In genomic region chr19:46114617-46115016, GRCm38 (mm10) we compare ENCODE assay signal across 27 mouse cellular contexts. TPM values are rescaled to one million over a fixed set of nuclear protein-coding genes. Genes with fewer than 3 reads are reported as not detected.
DNase-seq lines count a peak whose midpoint lies in the region; ATAC-seq and TF ChIP-seq lines count a peak whose summit lies in the region.
"Had no signal": no experiment of that assay in that cellular context is flagged by ENCODE, and none has a peak within 500 bp of the region (broad histone marks: within the 10 kb centered on the region; RNA-seq: fewer than 3 reads in every experiment).

No protein-coding gene starts in this region.

- no peaks in the 10 kb centered on the region for H3K36me3 ChIP-seq in liver, postnatal 0 days (replicated peaks; ENCODE audit: insufficient read depth, low read length)
- no peaks in the 10 kb centered on the region for H3K36me3 ChIP-seq in liver, embryonic 12.5 days
- H3K36me3 ChIP-seq in MEL (ENCODE audit: control insufficient read depth in 1 of 2, insufficient read depth in 2 of 2, low read length in 2 of 2), result peaks cover 0 to 1% of the 10 kb centered on the region in 2 experiments; a peak in 1 of 4 replicates
- H3K36me3 ChIP-seq: forebrain, embryonic 10.5 days; hindbrain, embryonic 10.5 days; hindbrain, embryonic 13.5 days had no signal

- WGBS in liver, postnatal 0 days (ENCODE audit: insufficient replicate concordance), result 54% methylated on average over 4 of the region's 4 CpGs
- WGBS in liver, embryonic 12.5 days (ENCODE audit: insufficient replicate concordance), result 47% methylated on average over 4 of the region's 4 CpGs

- no peaks in the 10 kb centered on the region for H3K4me1 ChIP-seq in liver, postnatal 0 days (ENCODE audit: insufficient read depth)
- peaks cover 12% of the 10 kb centered on the region for H3K4me1 ChIP-seq in liver, embryonic 12.5 days
- H3K4me1 ChIP-seq in MEL (ENCODE audit: control insufficient read depth in 1 of 2, insufficient read depth in 2 of 2, low read length in 2 of 2), result peaks cover 4 to 10% of the 10 kb centered on the region in 2 experiments; a peak in 3 of 4 replicates
- H3K4me1 ChIP-seq: forebrain, embryonic 10.5 days; forebrain, embryonic 13.5 days; hindbrain, embryonic 10.5 days; hindbrain, embryonic 13.5 days had no signal

- H3K27me3 ChIP-seq in liver, postnatal 0 days (ENCODE audit: insufficient read depth, low read length), result no peaks in the 10 kb centered on the region
- no peaks in the 10 kb centered on the region; the same call in 1 of the 2 replicates for H3K27me3 ChIP-seq in liver, embryonic 12.5 days (replicated peaks)
- H3K27me3 ChIP-seq in MEL (ENCODE audit: control insufficient read depth in 1 of 2, insufficient read depth in 2 of 2, low read length in 2 of 2), result peaks cover 0 to 3% of the 10 kb centered on the region in 2 experiments; a peak in 1 of 4 replicates
- H3K27me3 ChIP-seq: forebrain, embryonic 13.5 days; hindbrain, embryonic 13.5 days had no signal

- no peak overlapping the region for H3K27ac ChIP-seq in liver, postnatal 0 days (ENCODE audit: low read depth)
- no peak overlapping the region for H3K27ac ChIP-seq in liver, embryonic 12.5 days
- H3K27ac ChIP-seq in MEL (ENCODE audit: control insufficient read depth, low read depth, low read length), result no peak overlapping the region
- H3K27ac ChIP-seq: forebrain, embryonic 10.5 days; forebrain, embryonic 13.5 days; hindbrain, embryonic 10.5 days; hindbrain, embryonic 13.5 days; hindbrain, postnatal 0 days had no signal

- H3K9ac ChIP-seq in liver, postnatal 0 days (replicated peaks), result no peak overlapping the region
- no peak overlapping the region for H3K9ac ChIP-seq in liver, embryonic 12.5 days
- no peak overlapping the region for H3K9ac ChIP-seq in MEL (ENCODE audit: control insufficient read depth, low read depth, low read length, poor library complexity, severe bottlenecking)
- H3K9ac ChIP-seq: forebrain, embryonic 13.5 days; hindbrain, embryonic 13.5 days had no signal

- no peaks in the 10 kb centered on the region for H3K9me3 ChIP-seq in liver, postnatal 0 days (ENCODE audit: low read length)
- no peaks in the 10 kb centered on the region for H3K9me3 ChIP-seq in liver, embryonic 12.5 days (replicated peaks)
- H3K9me3 ChIP-seq in MEL (replicated peaks; ENCODE audit: insufficient read depth, low read length), result no peaks in the 10 kb centered on the region
- H3K9me3 ChIP-seq: forebrain, embryonic 10.5 days; forebrain, embryonic 13.5 days; hindbrain, embryonic 10.5 days; hindbrain, embryonic 13.5 days had no signal

- TF ChIP-seq RAD21 in MEL (IDR thresholded peaks at IDR 0.05; ENCODE audit: low read depth, low read length), result no peak; the same call in none of the 2 replicates

- no peak for TF ChIP-seq POLR2A in MEL (IDR thresholded peaks at IDR 0.05; ENCODE audit: control insufficient read depth in 1 of 2, insufficient read depth in 1 of 2, low read depth in 1 of 2, low read length in 2 of 2, poor library complexity in 1 of 2)

- no peak for ATAC-seq in liver, postnatal 0 days
- no peak for ATAC-seq in liver, embryonic 12.5 days
- ATAC-seq in activated CD4-positive, CD25-positive, alpha-beta regulatory T cell, adult 4 months, result no peak
- ATAC-seq: forebrain, embryonic 13.5 days; forebrain, embryonic 16.5 days; hindbrain, postnatal 0 days; intestine, postnatal 0 days; Patski had no signal

- H3K4me3 ChIP-seq in liver, postnatal 0 days (ENCODE audit: low read depth, low read length), result no peak overlapping the region
- H3K4me3 ChIP-seq in liver, embryonic 12.5 days, result no peak overlapping the region
- H3K4me3 ChIP-seq in MEL (ENCODE audit: control insufficient read depth in 1 of 2, insufficient read depth in 1 of 2, low read depth in 2 of 2, low read length in 2 of 2), result no peak overlapping the region
- H3K4me3 ChIP-seq: forebrain, embryonic 10.5 days; forebrain, embryonic 13.5 days; hindbrain, embryonic 10.5 days; hindbrain, embryonic 13.5 days had no signal

- TF ChIP-seq EP300 in liver, postnatal 0 days (IDR thresholded peaks at IDR 0.05; ENCODE audit: low read depth), result no peak
- no peak for TF ChIP-seq EP300 in MEL (IDR thresholded peaks at IDR 0.05; ENCODE audit: low read depth in 1 of 2, low read length in 2 of 2)

- TF ChIP-seq CTCF in liver, postnatal 0 days (IDR thresholded peaks at IDR 0.05; ENCODE audit: low read depth), result peak; percentile 28; the same call in 1 of the 2 replicates
- TF ChIP-seq CTCF in MEL (IDR thresholded peaks at IDR 0.05 in 2 of 3, conservative IDR thresholded peaks at IDR 0.05 in 1 of 3; ENCODE audit: control insufficient read depth in 1 of 3, insufficient read depth in 1 of 3, low read depth in 2 of 3, low read length in 3 of 3, poor library complexity in 1 of 3, severe bottlenecking in 1 of 3), result peak; percentile 4 to 50 (median 40); a peak in 4 of 6 replicates

- H3K4me2 ChIP-seq in liver, postnatal 0 days (ENCODE audit: low read depth, low read length), result no peak overlapping the region
- H3K4me2 ChIP-seq in liver, embryonic 12.5 days, result no peak overlapping the region
- H3K4me2 ChIP-seq: forebrain, embryonic 13.5 days; heart, embryonic 11.5 days; hindbrain, embryonic 13.5 days had no signal

- no peak for DNase-seq in liver, postnatal 0 days
- DNase-seq in 416B (ENCODE audit: low read depth) (peak; percentile 27), MEL (ENCODE audit: low read depth, low spot score) (peak; percentile 54)
- DNase-seq in cerebellum, adult 9-10 months, result no peak
- DNase-seq: adrenal gland, adult 8-10 months; adrenal gland, postnatal 25 days; cerebellum, adult 11-12 months; cerebellum, adult 8-10 months; cerebellum, postnatal 14 days; gastrocnemius, postnatal 10 days; gastrocnemius, postnatal 36 days had no signal

- no peaks in the 10 kb centered on the region for H3K79me2 ChIP-seq in MEL (ENCODE audit: control insufficient read depth, insufficient read depth, low read length, poor library complexity)

TF ChIP-seq in MEL, 35 proteins besides CTCF, POLR2A, EP300 and RAD21:
- TF ChIP-seq TCF12 (IDR thresholded peaks at IDR 0.05; ENCODE audit: low read depth, low read length) (no peak), NRF1 (IDR thresholded peaks at IDR 0.05; ENCODE audit: insufficient read depth, low read depth, low read length, poor library complexity, severe bottlenecking) (no peak), MEF2A (IDR thresholded peaks at IDR 0.05; ENCODE audit: extremely low read depth, insufficient replicate concordance, low read depth, low read length, poor library complexity, severe bottlenecking) (no peak), MYC (IDR thresholded peaks at IDR 0.05; ENCODE audit: low read depth, low read length) (0 out of 2 replicates have a peak, but pooled peaks have one; percentile 39), SMC3 (IDR thresholded peaks at IDR 0.05; ENCODE audit: low read depth, low read length) (peak; percentile 30; the same call in 1 of the 2 replicates)

RNA-seq across cellular contexts. Expression of gene Elovl3, which starts 17.1 kb away (rescaled TPM):
- polyA plus RNA-seq in liver, postnatal 0 days (2015; fragmentation: Nextera tagmentation; extraction: Ambion mirVana), result 0.24 and 0.26 TPM in 2 replicates
- not detected in 2 replicates for polyA plus RNA-seq in liver, embryonic 12.5 days (2016; fragmentation: Nextera tagmentation; extraction: Ambion mirVana)
- total RNA-seq in MEL (2012; rRNA removed), result 1.2 and 1.4 TPM in 2 replicates
- 1 to 10 TPM in 1 of 2 experiments, not detected in 1; 2.3 TPM for polyA plus RNA-seq in MEL (2012; ENCODE audit: insufficient read depth in 1 of 2, insufficient read length in 2 of 2, low read depth in 1 of 2, low replicate concordance in 2 of 2, missing spikeins in 1 of 2)
- polyA plus RNA-seq in activated CD4-positive, CD25-positive, alpha-beta regulatory T cell, adult 4 months (2017; shearing (Covaris generic)), result not detected
- total RNA-seq: gastrocnemius, postnatal 10 days; gastrocnemius, postnatal 36 days; granulocyte monocyte progenitor cell, adult 5-6 weeks; hindbrain, postnatal 0 days had no signal
- polyA plus RNA-seq: brain, embryonic 14.5 days; forebrain, embryonic 13.5 days; forebrain, embryonic 16.5 days; heart, embryonic 11.5 days; heart, embryonic 14.5 days; heart, postnatal 0 days; hindbrain, embryonic 10.5 days; hindbrain, embryonic 13.5 days; hindbrain, postnatal 0 days; intestine, embryonic 14.5 days; intestine, postnatal 0 days; Patski had no signal

RNA-seq across cellular contexts. Expression of gene Pitx3, which starts 33.5 kb away (rescaled TPM):
- polyA plus RNA-seq in liver, postnatal 0 days (2015; fragmentation: Nextera tagmentation; extraction: Ambion mirVana), result 0.19 TPM in 1 of 2 replicates, not detected in the other
- polyA plus RNA-seq in liver, embryonic 12.5 days (2016; fragmentation: Nextera tagmentation; extraction: Ambion mirVana), result 0.59 and 0.94 TPM in 2 replicates
- total RNA-seq in MEL (2012; rRNA removed), result 0.08 and 0.10 TPM in 2 replicates
- polyA plus RNA-seq in MEL (2012; ENCODE audit: insufficient read depth in 1 of 2, insufficient read length in 2 of 2, low read depth in 1 of 2, low replicate concordance in 2 of 2, missing spikeins in 1 of 2), result under 1 TPM in 1 of 2 experiments, not detected in 1; 0.28 TPM
- not detected for polyA plus RNA-seq in activated CD4-positive, CD25-positive, alpha-beta regulatory T cell, adult 4 months (2017; shearing (Covaris generic))
- total RNA-seq: adrenal gland, postnatal 25 days; granulocyte monocyte progenitor cell, adult 5-6 weeks had no signal
- polyA plus RNA-seq: forebrain, embryonic 13.5 days; forebrain, embryonic 16.5 days; heart, postnatal 0 days; hindbrain, embryonic 10.5 days; hindbrain, postnatal 0 days; intestine, embryonic 14.5 days; intestine, postnatal 0 days; Patski had no signal

RNA-seq across cellular contexts. Expression of gene Gbf1, which starts 37.7 kb away (rescaled TPM):
- polyA plus RNA-seq in liver, postnatal 0 days (2015; fragmentation: Nextera tagmentation; extraction: Ambion mirVana), result 9.8 and 12.0 TPM in 2 replicates
- polyA plus RNA-seq in liver, embryonic 12.5 days (2016; fragmentation: Nextera tagmentation; extraction: Ambion mirVana), result 27.7 and 30.6 TPM in 2 replicates
- 20.1 and 23.7 TPM in 2 replicates for total RNA-seq in MEL (2012; rRNA removed)
- polyA plus RNA-seq in MEL (2012; ENCODE audit: insufficient read depth in 1 of 2, insufficient read length in 2 of 2, low read depth in 1 of 2, low replicate concordance in 2 of 2, missing spikeins in 1 of 2), result 100 to 1,000 TPM in 1 of 2 experiments, 10 to 100 TPM in 1; 54.1 to 400 TPM
- polyA plus RNA-seq in activated CD4-positive, CD25-positive, alpha-beta regulatory T cell, adult 4 months (2017; shearing (Covaris generic)), result 10 to 100 TPM; 23.9 to 30.5 TPM

RNA-seq across cellular contexts. Expression of gene Nolc1, which starts 39.0 kb away (rescaled TPM):
- 23.1 and 26.9 TPM in 2 replicates for polyA plus RNA-seq in liver, postnatal 0 days (2015; fragmentation: Nextera tagmentation; extraction: Ambion mirVana)
- 136 and 147 TPM in 2 replicates for polyA plus RNA-seq in liver, embryonic 12.5 days (2016; fragmentation: Nextera tagmentation; extraction: Ambion mirVana)
- total RNA-seq in MEL (2012; rRNA removed), result 276 and 294 TPM in 2 replicates
- polyA plus RNA-seq in MEL (2012; ENCODE audit: insufficient read depth in 1 of 2, insufficient read length in 2 of 2, low read depth in 1 of 2, low replicate concordance in 2 of 2, missing spikeins in 1 of 2), result 100 to 1,000 TPM; 213 to 753 TPM
- 10 to 100 TPM; 55.0 to 74.4 TPM for polyA plus RNA-seq in activated CD4-positive, CD25-positive, alpha-beta regulatory T cell, adult 4 months (2017; shearing (Covaris generic))

Comparison
In these comparisons a context has a peak if more than half of its experiments do, and no peak if none do; other contexts are left out.
1. DNase-seq: peak in 416B (single experiment) and MEL (single experiment); none in liver, postnatal 0 days (single experiment) and cerebellum, adult 9-10 months (single experiment).